Comparison of ENCODE assay signal across 8 mouse cellular contexts in the genomic region with DNA sequence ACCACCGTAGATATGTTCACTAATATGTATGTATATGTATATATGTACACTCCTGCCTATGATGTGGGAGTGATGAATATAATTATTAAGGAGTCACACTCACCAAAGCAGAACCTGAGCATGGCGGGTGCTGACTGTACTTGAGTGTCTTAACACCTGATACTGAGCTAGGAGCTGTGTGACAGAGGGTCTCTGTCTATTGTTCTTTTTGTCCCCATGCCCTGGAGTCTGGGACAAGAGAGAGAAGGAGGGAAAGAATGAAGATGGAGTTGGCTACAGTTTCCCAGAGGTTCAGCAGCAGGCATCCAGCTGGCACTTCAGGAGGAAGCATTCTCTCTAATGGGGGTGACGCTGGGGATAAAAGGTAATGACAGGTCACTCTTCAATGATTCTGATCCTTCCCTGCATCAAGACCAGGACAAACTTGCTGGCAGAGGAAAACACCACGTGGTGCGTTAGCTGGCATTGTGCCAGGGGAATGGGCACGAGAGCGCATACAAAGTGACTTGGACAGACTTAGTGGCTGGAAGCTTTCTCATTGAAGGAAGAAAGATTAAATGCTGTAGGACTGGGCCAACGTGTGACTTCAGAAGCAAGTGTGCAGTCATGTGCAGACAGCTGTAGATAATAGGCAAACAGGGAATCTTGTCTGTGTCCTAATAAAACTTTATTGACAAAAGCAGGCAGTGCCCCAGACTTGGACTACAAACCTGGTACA.
DNase-seq lines count a peak whose midpoint lies in the region; ATAC-seq lines count a peak whose summit lies in the region.

No protein-coding gene starts in this region.

- peak; percentile 57 to 70 for DNase-seq in cerebellum, postnatal 14 days
- peak; percentile 10 for DNase-seq in urinary bladder, postnatal 14 days (ENCODE audit: low spot score)
- DNase-seq in urinary bladder, postnatal 25 days (ENCODE audit: low spot score), result no peak
- peak; percentile 77 to 83 for DNase-seq in kidney, postnatal 4 days
- DNase-seq in testis, postnatal 14 days (ENCODE audit: low spot score), result peak; percentile 11
- no peak for DNase-seq in urinary bladder, postnatal 4 days (ENCODE audit: low spot score in 2 of 2)

- no peak for ATAC-seq in cerebellum, adult (ENCODE audit: insufficient number of reproducible peaks, low FRiP score, low TSS enrichment)
- ATAC-seq in megakaryocyte progenitor cell, adult 5-6 weeks (replicated peaks; ENCODE audit: poor library complexity), result no peak

Comparison
In these comparisons a context has a peak if more than half of its experiments do, and no peak if none do; other contexts are left out.
1. DNase-seq: peak in cerebellum, postnatal 14 days (2 of 2), urinary bladder, postnatal 14 days (single experiment), kidney, postnatal 4 days (2 of 2) and testis, postnatal 14 days (single experiment); none in urinary bladder, postnatal 25 days (single experiment) and urinary bladder, postnatal 4 days (0 of 2).